Mouse (Mus musculus) forebrain, embryonic 11.5 days (tissue): ENCODE results near the gene Ecpas. TPM values are rescaled to one million over a fixed set of nuclear protein-coding genes. Genes with fewer than 3 reads are reported as not detected.

Source experiments
- ATAC-seq: fragments of 200-750 bp; cut with Nextera tagmentation; replicated peaks from 2 replicates; pipeline ENCODE4 v1.8.0; 2017; ENCODE audit warnings: moderate TSS enrichment; ENCODE audit not compliant: low FRiP score
- DNase-seq: peaks from one replicate; pipeline ENCODE4 v3.0.0-alpha.2; 2017; ENCODE audit warnings: low spot score
- H3K27ac ChIP-seq: fragments of 300-500 bp; sonication (generic); 2 replicates; pipeline ENCODE4 v1.5.1; 2014; ENCODE audit warnings: low read depth, low read length
- H3K27me3 ChIP-seq: fragments of 300-500 bp; sonication (generic); 2 replicates; pipeline ENCODE4 v1.6.1; 2014; ENCODE audit warnings: mild to moderate bottlenecking, low read length, mixed read lengths; ENCODE audit not compliant: control insufficient read depth, insufficient read depth
- H3K36me3 ChIP-seq: fragments of 300-500 bp; sonication (generic); 2 replicates; pipeline ENCODE4 v1.6.1; 2014; ENCODE audit warnings: mild to moderate bottlenecking, low read length, moderate library complexity, mixed read lengths; ENCODE audit not compliant: control insufficient read depth, insufficient read depth
- H3K4me1 ChIP-seq: fragments of 300-500 bp; sonication (generic); replicated peaks from 2 replicates; pipeline ENCODE4 v1.6.1; 2014; ENCODE audit warnings: low read length, mixed read lengths; ENCODE audit not compliant: control insufficient read depth, insufficient read depth
- H3K4me2 ChIP-seq: fragments of 300-500 bp; sonication (generic); 2 replicates; pipeline ENCODE4 v1.6.1; 2014; ENCODE audit warnings: low read depth, mild to moderate bottlenecking, low read length, moderate library complexity, mixed read lengths; ENCODE audit not compliant: severe bottlenecking
- H3K4me3 ChIP-seq: fragments of 300-500 bp; sonication (generic); 2 replicates; pipeline ENCODE4 v1.5.1; 2014; ENCODE audit warnings: low read depth, low read length
- H3K9ac ChIP-seq: fragments of 300-500 bp; sonication (generic); 2 replicates; pipeline ENCODE4 v1.6.1; 2014; ENCODE audit warnings: low read length
- H3K9me3 ChIP-seq: fragments of 300-500 bp; sonication (generic); 2 replicates; pipeline ENCODE4 v1.6.1; 2016; ENCODE audit warnings: low read length, mixed read lengths; ENCODE audit not compliant: control insufficient read depth
- WGBS: fragments of 180-500 bp; shearing (Covaris S2); extraction: QIAGEN DNeasy Blood & Tissue Kit; methylation state at CpG from one replicate; pipeline ENCODE4 v1.1.7; 2014; 5-methylcytosine and 5-hydroxymethylcytosine counted together
- polyA plus RNA-seq: library from polyadenylated mRNA; unstranded; fragments of >200 nt; fragmentation: Nextera tagmentation; extraction: Ambion mirVana; gene quantifications from 2 replicates; pipeline ENCODE4 v1.2.1, GENCODE M21; 2014

The Ecpas gene
- polyA plus RNA-seq = 39.3 and 43.2 TPM in 2 replicates

GRCm38 (mm10) chr4:58912629-58913335 is at the start of gene Ecpas:
TSS of gene Ecpas (minus strand) at chr4:58912749.
- 3% methylated on average over 43 of the region's 43 CpGs for WGBS
- DNase-seq (no peak), ATAC-seq (peak; percentile 80)
- peaks cover 6% of the 10 kb centered on the region; the same call in 1 of the 2 replicates for H3K4me1 ChIP-seq
- H3K36me3 ChIP-seq = no peaks in the 10 kb centered on the region
- H3K27me3 ChIP-seq = no peaks in the 10 kb centered on the region
- peak within 1 kb of the TSS; percentile 96 for H3K9ac ChIP-seq
- H3K27ac ChIP-seq = peak within 1 kb of the TSS; percentile 93
- H3K9me3 ChIP-seq = no peaks in the 10 kb centered on the region
- peak within 1 kb of the TSS; percentile 61 for H3K4me2 ChIP-seq
- peak within 1 kb of the TSS; percentile 93 for H3K4me3 ChIP-seq

DNA sequence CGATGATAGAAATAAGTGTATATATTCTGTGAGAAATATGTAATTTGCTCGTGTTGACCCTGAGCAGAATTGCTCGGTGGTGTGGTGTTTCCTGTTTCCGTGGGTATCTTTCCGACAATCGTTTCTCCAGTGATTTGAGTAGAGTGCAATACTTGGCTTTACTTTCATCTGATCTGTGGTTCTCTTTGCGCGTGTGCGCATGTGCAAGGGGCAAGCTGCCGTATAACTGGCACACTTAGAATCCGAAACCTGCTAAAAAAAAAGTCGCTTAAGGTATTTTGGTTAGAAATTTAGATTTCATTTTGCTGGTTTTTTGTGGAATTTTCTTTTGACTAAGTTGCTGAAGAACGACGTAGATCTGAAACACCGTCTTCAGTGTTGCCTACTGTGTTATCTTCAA is 49.2 kb upstream of the Ecpas start:
- 93% methylated on average over 15 of the region's 15 CpGs for WGBS
- no peak overlapping the region for H3K4me3 ChIP-seq
- ATAC-seq (no peak), DNase-seq (no peak)
- no peak overlapping the region for H3K4me2 ChIP-seq
- no peaks in the 10 kb centered on the region for H3K36me3 ChIP-seq
- H3K27ac ChIP-seq = no peak overlapping the region
- no peaks in the 10 kb centered on the region for H3K4me1 ChIP-seq
- H3K9ac ChIP-seq = no peak overlapping the region
- H3K27me3 ChIP-seq = no peaks in the 10 kb centered on the region
- no peaks in the 10 kb centered on the region for H3K9me3 ChIP-seq

- no peaks in the 10 kb centered on the region for H3K27me3 ChIP-seq
- H3K9ac ChIP-seq = no peak overlapping the region
- no peaks in the 10 kb centered on the region for H3K9me3 ChIP-seq
- no peak overlapping the region for H3K4me2 ChIP-seq
- 90% methylated on average over 11 of the region's 11 CpGs for WGBS
- H3K4me1 ChIP-seq = no peaks in the 10 kb centered on the region
- DNase-seq = no peak
- H3K36me3 ChIP-seq = no peaks in the 10 kb centered on the region
- H3K27ac ChIP-seq = no peak overlapping the region
- H3K4me3 ChIP-seq = no peak overlapping the region
- no peak for ATAC-seq
Observed at GRCm38 (mm10) chr4:58952630-58953029, 40.1 kb upstream of the Ecpas start.

GRCm38 (mm10) chr4:58948391-58948790 is 35.8 kb upstream of the Ecpas start:
- no peak for ATAC-seq
- Histone ChIP-seq H3K4me1 (peaks cover 2% of the 10 kb centered on the region; the same call in 1 of the 2 replicates), H3K36me3 (no peaks in the 10 kb centered on the region), H3K4me2 (no peak overlapping the region), H3K4me3 (no peak overlapping the region), H3K9me3 (no peaks in the 10 kb centered on the region), H3K27me3 (no peaks in the 10 kb centered on the region), H3K9ac (no peak overlapping the region), H3K27ac (no peak overlapping the region)
- WGBS = 87% methylated on average over 4 of the region's 4 CpGs
- no peak for DNase-seq

DNA sequence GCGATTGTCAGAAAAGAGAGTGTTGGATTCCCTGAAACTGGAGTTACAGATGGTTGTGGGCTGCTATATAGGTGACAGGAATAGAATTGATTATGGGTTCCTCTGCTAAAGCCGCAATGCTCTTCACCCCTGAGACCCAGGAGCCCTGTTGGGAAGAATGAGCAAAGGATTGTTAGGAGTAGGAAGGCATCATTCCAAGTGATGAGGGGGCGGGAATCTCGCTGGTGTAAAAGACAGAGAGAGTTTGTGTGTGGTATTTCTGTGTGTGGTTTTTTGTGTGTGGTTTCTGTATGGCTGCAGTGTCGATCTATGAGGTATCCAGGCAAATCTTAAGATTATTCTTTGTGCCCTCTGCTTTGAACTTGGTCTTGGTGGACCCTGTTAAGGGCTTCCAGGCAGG is 32.1 kb upstream of the Ecpas start:
- Histone ChIP-seq H3K4me1 (peaks cover 2% of the 10 kb centered on the region; the same call in 1 of the 2 replicates), H3K9ac (no peak overlapping the region), H3K4me3 (no peak overlapping the region), H3K4me2 (no peak overlapping the region), H3K27me3 (no peaks in the 10 kb centered on the region), H3K36me3 (no peaks in the 10 kb centered on the region), H3K27ac (no peak overlapping the region), H3K9me3 (no peaks in the 10 kb centered on the region)
- ATAC-seq (no peak), DNase-seq (no peak)
- WGBS = 77% methylated on average over 5 of the region's 5 CpGs

DNA sequence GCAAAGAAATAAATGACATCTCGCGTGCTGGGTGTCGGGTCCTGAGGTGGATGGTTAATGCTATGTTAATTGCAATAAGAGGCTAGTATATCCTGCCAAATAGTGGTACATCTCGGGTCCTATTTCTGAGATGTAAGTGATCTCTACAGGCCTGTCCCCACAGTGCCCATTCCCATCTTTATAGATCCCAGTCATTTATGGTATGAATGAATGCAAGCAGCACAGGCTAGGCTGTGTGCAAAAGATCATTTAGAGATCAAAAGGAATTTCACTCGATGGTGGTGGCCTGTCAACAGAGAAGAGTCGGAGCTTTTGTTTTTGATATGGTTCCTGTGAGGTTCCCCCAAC is 31.6 kb upstream of the Ecpas start:
- no peak for ATAC-seq
- Histone ChIP-seq H3K27ac (no peak overlapping the region), H3K4me2 (peak overlapping the region; percentile 92), H3K36me3 (no peaks in the 10 kb centered on the region), H3K9me3 (no peaks in the 10 kb centered on the region), H3K4me3 (peak overlapping the region; percentile 66), H3K4me1 (peaks cover 2% of the 10 kb centered on the region; the same call in 1 of the 2 replicates), H3K27me3 (no peaks in the 10 kb centered on the region), H3K9ac (peak overlapping the region; percentile 76; the same call in 1 of the 2 replicates)
- 25% methylated on average over 6 of the region's 6 CpGs for WGBS
- DNase-seq = no peak

DNA sequence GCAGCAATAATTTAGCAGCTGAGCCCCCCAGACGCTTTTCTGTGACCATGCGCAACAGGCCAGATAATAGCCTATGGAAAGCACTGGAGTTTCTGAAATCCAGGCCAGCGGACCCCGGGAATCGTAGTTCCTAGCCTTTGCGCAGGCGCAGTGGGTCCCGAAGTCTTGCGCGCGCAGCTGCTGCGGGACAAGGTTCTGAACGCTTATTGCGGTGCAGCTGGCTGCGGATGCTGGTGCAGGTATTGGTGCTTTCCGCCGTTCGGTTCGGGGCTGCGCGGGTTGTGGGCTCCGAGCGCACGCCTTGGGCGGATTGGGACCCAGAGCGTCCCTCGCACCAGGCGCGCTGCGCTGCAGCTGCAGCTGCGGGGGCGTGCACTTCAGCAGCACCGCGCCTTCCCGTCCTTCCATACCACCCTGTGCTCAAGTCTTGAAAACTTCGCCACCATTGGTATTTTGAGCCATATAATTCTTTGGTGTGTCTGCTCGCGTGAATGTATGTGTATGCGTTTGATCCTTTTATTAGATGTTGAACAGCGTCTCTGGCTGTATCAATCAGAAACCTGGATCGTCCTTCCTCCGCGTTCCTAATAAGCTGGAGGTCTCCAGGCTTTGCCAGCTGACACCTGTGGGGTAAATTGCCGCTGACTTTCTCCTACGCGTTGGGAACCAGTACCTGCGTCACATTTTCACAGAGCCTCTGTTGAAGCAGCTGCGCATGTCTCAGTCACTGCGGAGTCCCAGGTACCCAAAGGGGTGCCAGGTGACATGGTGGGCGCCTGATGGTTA is 31.1 kb upstream of the Ecpas start, which contains the start of gene Zkscan16:
TSS of gene Zkscan16 (plus strand) at position 209 of the 786 bp plus-strand sequence.
- no peaks in the 10 kb centered on the region for H3K36me3 ChIP-seq
- H3K27ac ChIP-seq = no peak within 1 kb of the TSS
- peak within 1 kb of the TSS; percentile 66 for H3K4me3 ChIP-seq
- peaks cover 2% of the 10 kb centered on the region; the same call in 1 of the 2 replicates for H3K4me1 ChIP-seq
- H3K4me2 ChIP-seq = peak within 1 kb of the TSS; percentile 92
- DNase-seq = peak; percentile 95
- no peaks in the 10 kb centered on the region for H3K9me3 ChIP-seq
- no peaks in the 10 kb centered on the region for H3K27me3 ChIP-seq
- WGBS = under 1% methylated on average over 50 of the region's 50 CpGs
- peak; percentile 87 for ATAC-seq
- H3K9ac ChIP-seq = peak within 1 kb of the TSS; percentile 76

GRCm38 (mm10) chr4:58942942-58943341 is 30.4 kb upstream of the Ecpas start:
- Histone ChIP-seq H3K4me1 (peaks cover 2% of the 10 kb centered on the region; the same call in 1 of the 2 replicates), H3K27ac (no peak overlapping the region), H3K36me3 (no peaks in the 10 kb centered on the region), H3K9me3 (no peaks in the 10 kb centered on the region), H3K4me2 (peak overlapping the region; percentile 92; the same call in 1 of the 2 replicates), H3K4me3 (peak overlapping the region; percentile 66; the same call in 1 of the 2 replicates), H3K27me3 (no peaks in the 10 kb centered on the region), H3K9ac (peak overlapping the region; percentile 76)
- DNase-seq = no peak
- WGBS = 79% methylated on average over 4 of the region's 4 CpGs
- ATAC-seq = peak; percentile 44
